Mouse (Mus musculus): ENCODE measurements around the gene Ahdc1. TPM values are rescaled to one million over a fixed set of nuclear protein-coding genes. Genes with fewer than 3 reads are reported as not detected.

Gene Ahdc1
- polyA plus RNA-seq (2021; fragmentation: Nextera tagmentation): 2.7 and 7.4 TPM in 2 replicates
- long read RNA-seq, experiment 1, partial matches to known transcripts: 9 of 12 reads
- long read RNA-seq, experiment 1, other reads (novel, unspliced or antisense): 3 of 12 reads
- long read RNA-seq, experiment 2, partial matches to known transcripts: 0 of 3 reads
- long read RNA-seq, experiment 2, other reads (novel, unspliced or antisense): 3 of 3 reads

GRCm38 (mm10) chr4:133011028-133011820, at the start of gene Ahdc1:
TSS of gene Ahdc1 (plus strand) at chr4:133011260.

GRCm38 (mm10) chr4:132973814-132974398, 37.2 kb upstream of the Ahdc1 start, which contains the start of gene Fgr:
TSS of gene Fgr (plus strand) at chr4:132974095.

Other genes with a start within 250 kb of the Ahdc1 start
- gene Rpa2, start 242.9 kb upstream of the Ahdc1 start, polyA plus RNA-seq (2021; fragmentation: Nextera tagmentation): 16.0 and 19.3 TPM in 2 replicates
- gene Themis2, start 214.9 kb upstream of the Ahdc1 start, polyA plus RNA-seq (2021; fragmentation: Nextera tagmentation): 0.45 and 0.71 TPM in 2 replicates
- gene Ppp1r8, start 168.1 kb upstream of the Ahdc1 start, polyA plus RNA-seq (2021; fragmentation: Nextera tagmentation): 8.9 and 11.0 TPM in 2 replicates
- 83.5 and 102 TPM in 2 replicates for gene Stx12, start 126.8 kb upstream of the Ahdc1 start, polyA plus RNA-seq (2021; fragmentation: Nextera tagmentation)
- 34.3 and 41.1 TPM in 2 replicates for gene Fam76a, start 88.7 kb upstream of the Ahdc1 start, polyA plus RNA-seq (2021; fragmentation: Nextera tagmentation)
- 0.05 TPM in 1 of 2 replicates, not detected in the other for gene Fgr, start 37.2 kb upstream of the Ahdc1 start, polyA plus RNA-seq (2021; fragmentation: Nextera tagmentation)
- 31.5 and 37.8 TPM in 2 replicates for gene Wasf2, start 119.2 kb downstream of the Ahdc1 start, polyA plus RNA-seq (2021; fragmentation: Nextera tagmentation)
- 11.8 and 14.0 TPM in 2 replicates for gene Cd164l2, start 200.9 kb downstream of the Ahdc1 start, polyA plus RNA-seq (2021; fragmentation: Nextera tagmentation)
- 6.3 and 18.9 TPM in 2 replicates for gene Gpr3, start 201.3 kb downstream of the Ahdc1 start, polyA plus RNA-seq (2021; fragmentation: Nextera tagmentation)
- gene Map3k6, start 229.6 kb downstream of the Ahdc1 start, polyA plus RNA-seq (2021; fragmentation: Nextera tagmentation): 6.4 TPM in 2 replicates

Measured in left cerebral cortex, adult 6 months (tissue).